Mouse (Mus musculus): Measurements from ENCODE around the gene Cggbp1.
"Not testable (repeated sequence)": the region's sequence is repeated elsewhere in the genome, so short reads cannot be mapped to it uniquely, and the experiment has no call there.

Gene Cggbp1

DNA sequence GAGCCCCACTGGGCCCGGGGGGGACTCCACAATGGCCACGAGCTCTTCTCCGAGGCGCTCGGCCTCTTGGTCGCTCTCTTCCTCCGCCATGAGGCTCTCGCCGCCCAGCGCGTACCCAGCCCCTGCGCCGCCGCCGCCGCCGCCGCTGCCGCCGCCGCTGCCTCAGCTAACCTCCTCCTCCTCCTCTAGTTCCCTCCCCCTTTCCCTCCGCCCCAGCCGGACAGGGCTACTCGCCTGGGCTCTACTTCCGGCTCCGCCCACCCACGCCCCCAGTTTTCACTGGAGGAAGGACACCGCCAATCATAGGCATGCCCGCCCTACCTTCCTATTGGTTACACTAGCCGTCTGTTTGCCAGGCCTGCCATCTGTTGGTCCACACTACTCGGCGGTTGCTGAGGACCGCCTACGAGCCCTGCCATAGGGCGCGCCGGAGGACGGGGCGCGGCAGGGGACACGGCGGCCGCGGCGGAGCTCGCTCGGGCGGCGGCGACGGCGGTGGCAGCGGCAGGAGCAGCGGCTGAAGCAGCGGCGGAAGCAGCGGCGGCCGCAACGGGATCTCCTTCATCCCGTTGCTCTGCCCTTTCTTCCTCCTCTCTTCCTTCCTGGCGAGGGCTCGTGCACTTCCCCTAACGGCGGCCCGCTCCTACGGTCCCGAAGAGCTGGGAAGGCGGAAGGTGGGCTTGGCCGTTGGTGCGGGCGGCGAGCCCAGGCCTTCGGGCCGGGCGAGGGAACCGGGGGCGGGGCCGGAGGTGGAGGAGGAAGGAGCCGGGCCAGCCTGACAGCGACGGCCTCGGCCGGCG lies at the start of gene Cggbp1, which contains the start of gene Zfp654:
Gene Cggbp1, plus strand, starts transcription at position 434 of the 800 bp plus-strand sequence.
Gene Zfp654, minus strand, starts transcription at position 90 of the 800 bp plus-strand sequence.
- peak; percentile 100 for DNase-seq

DNA sequence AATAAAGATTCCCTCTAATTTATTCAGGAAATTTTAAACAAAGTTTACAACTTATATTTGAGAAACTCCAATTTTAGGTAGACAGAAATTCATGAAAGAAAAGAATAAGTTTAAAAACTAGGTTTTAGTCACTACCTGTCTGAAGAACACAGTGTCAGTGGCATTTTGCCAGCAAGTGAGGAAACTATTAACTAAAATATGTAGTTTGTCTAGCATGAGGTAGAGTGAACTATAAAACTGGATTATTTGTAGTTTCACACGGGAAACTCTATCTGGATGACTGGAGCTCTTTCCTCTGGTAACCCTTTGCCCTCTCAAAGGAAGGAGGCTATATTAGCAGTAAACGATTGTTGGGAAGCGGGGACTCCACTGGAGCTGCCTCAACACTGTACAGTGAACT lies 48.8 kb upstream of the Cggbp1 start:
- peak; percentile 5 for DNase-seq

DNA sequence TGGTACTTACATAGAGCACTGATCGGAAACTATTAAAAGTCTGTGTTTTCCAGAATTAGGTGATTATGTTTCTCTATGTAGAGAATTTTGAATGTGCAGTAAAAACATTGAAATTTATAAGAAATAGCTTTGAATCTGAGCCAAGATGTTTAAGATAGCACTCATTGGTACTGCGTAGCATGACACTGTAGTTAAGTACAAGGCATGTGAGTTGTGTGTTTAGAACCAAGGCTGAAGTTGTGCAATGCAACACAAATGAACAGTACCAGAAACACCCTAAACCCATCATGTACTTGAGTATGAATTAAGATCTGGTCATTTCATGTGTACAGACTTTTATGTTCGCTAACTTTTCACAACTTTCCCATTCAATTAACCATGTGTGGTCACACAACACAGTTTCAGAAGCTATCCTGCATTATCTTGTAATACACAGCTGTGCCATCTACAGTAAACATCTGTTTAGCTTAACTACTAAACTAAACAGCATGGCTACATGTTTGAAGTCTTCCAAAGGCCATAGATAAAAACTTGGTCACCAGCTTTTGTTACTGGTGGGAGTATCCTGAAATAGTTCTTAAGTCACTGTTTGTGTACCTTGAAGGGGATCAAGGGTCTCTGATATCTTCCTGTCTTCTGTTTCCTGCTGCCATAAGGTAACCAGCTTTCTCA lies 34.6 kb upstream of the Cggbp1 start:
- no peak for DNase-seq

DNA sequence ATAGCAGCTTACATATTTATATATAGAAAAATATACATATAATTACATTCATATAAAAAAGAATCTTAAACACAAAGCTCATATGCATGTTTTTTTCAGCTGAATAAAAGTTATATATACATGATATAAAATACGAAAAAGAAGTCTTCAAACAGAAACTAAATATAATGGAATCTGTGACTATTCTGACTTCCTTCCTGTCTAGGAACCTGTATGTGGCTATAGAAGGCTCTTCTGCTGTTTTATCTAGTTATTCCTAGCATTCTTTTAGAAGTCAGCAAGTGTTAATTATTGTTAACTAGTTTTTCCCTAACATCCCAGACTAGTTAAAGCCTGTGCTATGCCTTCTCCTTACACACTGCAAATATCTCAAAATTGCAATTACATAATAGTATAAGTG lies 27.9 kb upstream of the Cggbp1 start:
- no peak for DNase-seq

DNA sequence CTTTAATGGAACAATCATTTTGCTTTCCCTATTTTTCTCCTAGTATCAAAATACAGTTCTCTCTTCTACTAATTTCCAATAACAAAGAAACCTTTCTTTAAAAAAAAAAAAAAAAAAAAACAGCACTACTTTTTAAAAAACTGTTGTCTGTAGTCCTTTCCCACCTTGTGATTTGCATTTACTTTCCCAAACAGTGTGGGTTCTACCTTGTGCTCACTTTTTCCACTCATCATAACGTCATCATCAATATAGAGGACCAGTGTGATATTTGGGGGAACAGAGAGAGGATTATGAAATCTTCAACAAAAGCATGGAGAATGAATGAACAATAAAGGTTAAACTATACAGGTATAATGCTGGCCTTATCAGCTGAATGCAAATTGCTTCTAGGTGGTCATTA lies 27.3 kb upstream of the Cggbp1 start:
- no peak for DNase-seq

DNA sequence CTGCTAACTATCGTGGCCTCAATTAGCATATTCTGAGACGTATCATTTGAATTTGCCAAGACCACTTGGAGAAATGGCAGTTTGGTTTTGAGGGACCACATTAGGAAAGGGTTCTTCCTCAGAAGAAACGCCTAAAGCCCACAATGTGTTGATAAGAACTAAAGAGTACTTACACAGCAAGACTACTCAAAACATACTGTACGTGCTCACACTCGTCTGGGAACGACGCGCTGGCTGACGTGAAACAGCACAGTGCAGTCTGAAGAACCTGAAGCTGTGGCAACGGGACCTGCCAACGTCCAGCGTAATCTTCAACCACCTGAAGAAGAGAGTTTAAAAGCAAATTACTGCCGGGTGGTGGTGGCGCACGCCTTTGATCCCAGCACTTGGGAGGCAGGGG lies 21.5 kb upstream of the Cggbp1 start:
- no peak for DNase-seq

DNA sequence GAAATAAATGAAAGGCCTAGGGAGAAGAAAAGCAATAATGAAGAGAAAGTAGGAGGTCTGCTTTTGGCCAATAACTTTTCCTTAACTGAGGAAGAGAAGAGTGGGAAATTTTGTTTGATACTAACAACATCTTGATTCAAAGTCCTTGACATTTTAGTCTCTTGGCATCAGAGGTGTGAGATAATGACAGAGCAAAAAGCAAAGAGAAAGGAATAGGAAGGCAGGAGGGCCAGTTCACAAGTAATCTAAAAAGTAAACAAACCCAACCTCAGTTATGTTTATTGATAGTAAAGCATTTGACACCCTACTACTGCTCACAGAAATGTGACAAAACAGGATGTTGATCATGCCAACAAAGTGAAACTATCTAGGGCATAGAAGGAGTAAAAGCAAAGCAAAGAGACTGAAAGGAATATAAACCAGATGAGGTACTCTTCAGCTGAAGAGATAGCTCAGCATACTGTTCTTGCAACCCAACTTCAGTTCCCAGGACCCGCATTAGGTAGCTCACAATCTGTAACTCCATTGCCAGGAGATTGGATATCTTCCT lies 15.7 kb upstream of the Cggbp1 start:
- no peak for DNase-seq

DNA sequence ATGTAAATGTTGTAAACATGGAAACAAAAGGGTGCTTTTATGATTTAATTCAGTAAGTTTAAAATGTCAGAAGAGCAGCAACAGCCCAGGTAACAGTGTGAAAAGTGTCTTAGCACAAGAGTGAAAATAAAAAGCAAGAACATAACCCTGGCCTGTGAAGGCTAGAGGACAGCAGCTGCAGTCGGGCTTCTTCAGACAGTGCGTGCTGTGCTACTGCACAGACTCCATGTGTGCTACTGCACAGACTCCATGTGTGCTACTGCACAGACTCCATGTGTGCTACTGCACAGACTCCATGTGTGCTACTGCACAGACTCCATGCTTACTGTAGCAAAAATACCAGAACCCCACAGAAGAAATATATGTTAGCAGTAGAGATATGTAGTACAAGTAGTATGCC lies 15.1 kb upstream of the Cggbp1 start:
- no peak for DNase-seq

DNA sequence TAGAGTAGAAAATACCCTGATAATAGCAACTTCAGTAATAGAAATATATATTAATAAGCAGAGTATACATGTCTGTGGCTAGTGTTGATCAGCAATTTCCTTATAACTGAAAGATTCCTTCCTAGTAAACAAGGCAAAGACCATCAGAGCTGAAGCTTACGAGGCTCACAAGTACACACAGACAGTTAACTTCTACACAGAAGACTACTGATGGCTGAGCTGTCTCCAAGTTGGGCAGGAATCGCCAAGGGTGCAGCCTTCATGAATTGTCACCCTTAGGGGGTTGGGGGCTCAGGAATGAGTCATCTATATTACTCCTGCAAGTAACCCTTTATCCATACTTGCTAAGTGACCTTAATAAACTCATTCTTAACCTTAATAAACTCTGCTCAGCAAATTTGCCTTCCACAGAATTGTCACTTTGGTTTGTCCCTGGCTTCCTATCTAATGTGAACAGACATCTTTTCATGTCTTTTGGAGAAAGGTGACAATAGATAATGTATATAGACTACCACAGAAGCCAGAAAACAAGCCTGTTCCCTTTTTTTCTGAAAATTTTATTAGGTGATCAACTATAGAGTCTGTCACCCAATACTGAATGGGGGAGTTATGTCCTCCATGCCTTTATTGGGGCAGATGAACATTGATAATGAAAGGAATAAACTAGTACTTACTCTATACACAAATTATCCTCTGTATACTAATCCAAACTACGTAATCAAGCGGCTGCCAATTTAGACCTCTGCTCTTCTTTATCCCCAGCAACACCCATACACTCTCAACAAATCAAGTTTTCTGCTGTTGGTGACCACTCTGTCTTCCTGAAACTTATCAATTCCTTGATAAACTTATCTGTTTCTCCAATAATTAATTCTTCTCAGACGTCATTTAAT lies 10.1 kb upstream of the Cggbp1 start:
- no peak for DNase-seq

DNA sequence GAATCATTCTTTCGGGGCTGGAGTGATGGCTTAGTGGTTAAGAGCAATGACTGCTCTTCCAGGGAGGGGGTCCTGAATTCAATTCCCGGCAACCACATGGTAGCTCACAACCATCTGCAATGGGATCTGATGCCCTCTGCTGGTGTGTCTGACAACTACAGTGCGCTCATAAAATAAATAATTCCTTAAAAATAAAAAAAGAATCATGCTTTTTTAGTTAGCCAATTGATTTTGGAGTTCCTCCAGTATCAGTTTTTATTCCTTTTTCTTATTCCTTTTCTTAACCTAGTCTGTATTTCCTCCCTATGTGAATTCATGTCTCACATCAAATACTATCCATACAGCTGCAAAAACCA lies 9.4 kb upstream of the Cggbp1 start:
- no peak for DNase-seq

DNA sequence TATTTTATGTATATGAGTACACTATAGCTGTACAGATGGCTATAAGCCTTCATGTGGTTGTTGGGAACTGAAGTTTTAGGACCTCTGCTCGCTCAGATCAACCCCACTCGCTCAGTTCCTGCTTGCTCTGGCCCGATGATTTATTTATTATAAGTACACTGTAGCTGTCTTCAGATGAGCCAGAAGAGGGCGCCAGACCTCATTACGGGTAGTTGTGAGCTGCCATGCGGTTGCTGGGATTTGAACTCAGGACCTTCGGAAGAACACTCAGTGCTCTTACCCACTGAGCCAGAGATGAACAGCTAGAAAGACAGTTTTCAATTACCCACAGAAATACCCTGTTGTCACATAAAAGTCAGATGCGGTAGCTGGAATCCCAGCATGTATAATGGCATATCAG lies 5.8 kb upstream of the Cggbp1 start:
- DNase-seq, result peak; percentile 11

DNA sequence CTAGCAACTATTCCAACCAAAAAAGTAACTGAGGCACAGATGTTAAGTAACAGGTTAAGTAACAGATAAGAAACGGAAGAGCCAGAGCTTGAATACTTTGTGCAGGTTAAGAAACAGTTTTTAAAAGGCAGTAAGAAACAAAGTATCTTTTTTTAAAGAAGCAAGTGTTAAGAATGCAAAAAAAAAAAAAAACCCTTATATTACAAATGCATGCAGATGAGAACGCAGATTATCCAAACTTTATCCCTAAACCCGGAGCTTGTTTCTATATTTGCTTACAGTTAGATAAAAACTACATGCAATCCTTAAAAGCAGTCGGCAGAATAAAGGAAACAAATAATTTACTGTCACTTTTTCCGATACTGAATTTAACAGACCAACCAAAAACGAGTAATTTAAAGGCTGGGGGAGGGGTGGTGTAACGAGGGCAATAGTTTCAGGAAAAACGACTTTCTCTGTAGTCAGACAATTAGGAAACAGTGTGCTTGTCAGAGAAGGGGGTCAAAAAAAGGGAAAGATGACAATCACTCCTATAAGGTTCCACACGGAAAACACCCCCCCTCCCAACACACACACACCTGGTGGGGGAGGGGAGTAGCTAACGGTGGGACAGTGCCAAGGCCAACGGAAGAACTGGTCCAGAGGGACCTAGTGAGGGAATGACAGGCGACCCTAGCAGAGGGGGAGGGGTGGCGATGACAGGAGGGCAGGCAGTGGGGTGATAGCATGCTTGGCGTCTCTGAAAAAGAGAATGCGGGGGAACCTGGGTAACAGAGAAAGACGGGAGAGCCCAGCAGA lies 1.3 kb upstream of the Cggbp1 start:
- DNase-seq, result peak; percentile 37

DNA sequence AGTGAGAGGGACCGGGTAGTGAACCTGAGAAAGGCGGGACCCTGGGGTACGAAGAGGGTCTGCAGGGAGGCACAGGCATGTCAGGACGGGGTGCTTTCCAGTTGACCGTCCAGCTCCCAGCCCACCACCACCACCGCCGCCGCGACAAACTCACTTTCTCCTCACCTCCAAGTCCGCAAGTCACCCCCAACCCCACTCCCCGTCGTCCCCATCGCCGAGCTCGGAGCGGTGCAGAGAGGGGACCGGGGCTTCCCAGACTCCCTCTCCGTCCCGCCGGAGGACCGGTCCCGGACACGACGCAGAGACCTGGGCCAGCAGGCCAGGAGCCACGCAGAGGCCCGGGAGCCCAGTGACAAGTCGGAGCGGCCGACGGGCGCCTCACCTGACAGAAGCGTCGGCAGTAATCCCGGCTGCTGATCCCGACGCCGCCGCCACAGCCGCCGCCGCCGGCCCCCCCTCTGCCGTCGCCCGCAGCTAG lies 672 bp upstream of the Cggbp1 start:
- DNase-seq, result no peak

DNA sequence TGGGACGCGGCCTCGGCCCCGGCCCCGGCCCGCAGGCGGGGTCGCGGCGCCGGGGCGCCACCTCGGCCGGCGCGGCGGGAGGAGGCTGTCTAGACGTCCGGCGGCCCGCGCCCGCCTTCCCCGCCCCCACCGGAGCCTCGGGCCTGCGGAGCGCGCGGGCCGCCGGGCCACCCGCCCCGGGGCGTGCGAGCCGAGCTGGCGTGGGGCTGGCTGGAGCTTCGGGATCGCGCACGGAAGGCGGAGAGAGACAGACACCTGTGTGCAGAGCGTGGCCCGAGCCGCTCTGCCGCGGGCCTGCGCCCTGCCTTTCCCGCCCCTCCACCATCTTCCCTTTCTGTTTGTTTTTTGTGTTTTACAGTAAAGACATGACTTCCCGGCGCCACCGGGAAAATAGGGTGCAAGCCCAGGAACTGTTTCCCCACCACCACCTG lies 660 bp downstream of the Cggbp1 start:
- DNase-seq, result peak; percentile 56

DNA sequence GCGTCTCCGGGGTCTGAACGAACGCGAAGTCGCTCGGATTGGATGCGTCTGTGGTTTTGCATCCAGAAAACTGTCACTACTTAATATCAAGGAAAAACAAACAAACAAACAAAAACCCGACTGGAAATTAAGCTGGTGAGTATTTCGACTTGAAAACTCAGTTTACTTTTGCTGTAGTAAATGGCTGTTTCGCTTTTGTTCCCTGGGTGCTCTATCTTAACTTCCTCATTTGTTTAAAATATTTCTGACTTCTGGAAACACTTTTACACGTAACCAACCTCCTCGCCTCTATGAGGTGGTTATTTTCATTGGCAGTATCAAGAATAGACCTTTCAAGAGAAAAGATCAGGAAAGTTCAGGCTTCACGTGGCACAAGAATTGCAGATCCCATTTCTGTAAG lies 1.1 kb downstream of the Cggbp1 start:
- no peak for DNase-seq

DNA sequence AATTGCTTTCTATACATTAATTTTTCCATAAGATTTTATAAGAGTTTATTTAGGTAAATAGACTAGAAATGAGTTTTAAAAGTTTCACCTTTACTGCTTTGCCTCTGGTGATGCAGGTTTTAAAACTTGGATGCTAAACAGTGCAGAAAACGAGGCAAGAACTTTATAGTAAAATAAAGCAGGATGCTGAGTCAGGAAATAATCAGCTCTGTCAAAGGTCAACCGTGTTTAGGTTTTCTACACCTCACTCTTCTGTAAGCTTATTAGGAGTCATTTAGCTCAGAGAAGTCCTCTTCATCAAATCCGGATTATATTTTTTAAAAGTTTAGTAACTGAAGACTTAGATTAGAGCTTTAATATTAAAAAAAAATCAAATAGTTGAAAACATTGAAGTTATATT lies 5.2 kb downstream of the Cggbp1 start:
- DNase-seq, result no peak

DNA sequence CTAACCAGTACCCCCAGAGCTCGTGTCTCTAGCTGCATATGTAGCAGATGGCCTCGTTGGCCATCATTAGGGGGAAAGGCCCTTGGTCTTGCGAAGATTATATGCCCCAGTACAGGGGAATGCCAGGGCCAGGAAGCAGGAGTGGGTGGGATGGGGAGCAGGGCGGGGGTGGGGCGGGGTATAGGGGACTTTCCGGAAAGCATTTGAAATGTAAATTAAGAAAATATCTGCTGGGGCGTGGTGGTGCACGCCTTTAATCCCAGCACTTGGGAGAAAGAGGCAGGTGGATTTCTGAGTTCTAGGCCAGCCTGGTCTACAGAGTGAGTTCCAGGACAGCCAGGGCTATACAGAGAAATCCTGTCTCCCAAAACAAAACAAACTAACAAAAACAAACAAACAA lies 14.0 kb downstream of the Cggbp1 start:
- DNase-seq, result not testable (repeated sequence)

DNA sequence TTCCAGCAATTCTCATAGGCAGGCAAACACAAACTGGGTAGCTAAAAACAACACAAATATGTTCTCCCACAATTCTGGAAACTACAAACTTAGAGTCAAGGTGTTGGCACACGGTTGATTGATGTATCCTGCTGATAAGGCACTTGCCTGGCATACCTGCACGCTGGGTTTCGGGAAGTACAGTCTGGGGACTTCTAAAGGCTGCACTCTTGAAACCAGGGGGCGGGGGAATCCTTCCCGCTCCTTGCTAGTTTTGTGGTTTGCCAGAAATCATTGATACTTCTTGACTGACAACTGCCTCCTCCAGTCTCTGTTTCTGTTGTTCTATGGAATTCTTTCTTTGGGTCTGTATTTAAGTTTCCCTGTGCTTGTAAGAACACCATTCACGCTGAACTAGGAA lies 16.8 kb downstream of the Cggbp1 start:
- DNase-seq, result no peak

DNA sequence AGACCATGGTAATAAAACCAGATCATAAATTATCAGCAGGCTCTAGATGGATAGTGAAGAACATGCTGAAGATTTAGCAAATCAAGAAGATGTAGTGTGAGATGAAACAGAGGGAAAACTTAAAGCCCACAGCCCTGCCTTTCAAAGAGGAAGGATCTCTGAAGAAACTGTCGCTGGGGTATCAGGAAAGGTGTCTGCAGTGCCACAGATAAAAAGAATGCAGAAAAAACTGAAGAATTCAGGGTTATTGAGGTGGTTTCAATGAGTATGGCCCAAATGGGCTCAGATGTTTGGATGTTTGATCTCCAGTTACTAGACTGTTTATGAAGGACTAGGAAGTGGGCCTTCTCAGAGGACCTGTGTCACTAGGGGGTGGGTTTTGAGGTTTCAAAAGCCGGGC lies 17.8 kb downstream of the Cggbp1 start:
- no peak for DNase-seq

DNA sequence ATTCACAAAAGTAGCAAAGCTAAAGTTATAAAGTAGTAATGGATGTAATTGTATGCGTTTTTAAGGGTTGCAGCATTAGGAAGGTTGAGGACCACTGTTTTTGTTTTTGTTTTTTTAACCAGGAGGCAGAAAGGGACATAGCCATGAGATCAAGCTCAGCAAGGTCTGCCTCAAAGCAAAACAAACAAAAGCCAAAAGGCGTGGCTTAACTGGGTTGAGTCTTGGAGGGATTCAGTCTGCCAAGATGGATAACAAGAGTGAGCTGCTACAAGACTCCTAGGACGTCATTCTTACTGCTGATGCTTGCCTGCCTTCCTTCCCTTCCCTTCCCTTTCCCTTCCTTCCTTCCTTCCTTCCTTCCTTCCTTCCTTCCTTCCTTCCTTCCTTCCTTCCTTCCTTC lies 20.5 kb downstream of the Cggbp1 start:
- peak; percentile 14 for DNase-seq

DNA sequence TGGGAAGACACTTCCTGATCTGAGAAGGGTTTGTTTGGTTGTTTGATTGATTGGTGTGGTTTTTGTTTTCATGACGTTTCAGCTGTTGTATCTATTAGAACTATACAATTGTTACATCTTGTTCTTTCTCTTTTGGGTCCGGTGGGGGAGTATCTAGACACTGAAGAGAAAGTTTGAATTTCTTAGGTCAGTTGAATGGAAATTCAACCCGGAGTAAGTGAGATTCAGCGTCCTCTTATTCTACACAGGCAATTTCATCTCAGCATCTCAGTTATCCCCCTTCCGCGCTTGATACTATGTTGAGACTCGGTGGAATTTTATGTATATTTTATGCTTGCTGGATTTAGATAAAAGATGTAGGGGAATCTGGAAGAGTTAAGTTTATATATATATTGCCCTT lies 21.0 kb downstream of the Cggbp1 start:
- DNase-seq, result no peak

Measured in lung, postnatal 14 days (tissue).